Comparison of ENCODE assay signal across 14 mouse cellular contexts in the genomic region with DNA sequence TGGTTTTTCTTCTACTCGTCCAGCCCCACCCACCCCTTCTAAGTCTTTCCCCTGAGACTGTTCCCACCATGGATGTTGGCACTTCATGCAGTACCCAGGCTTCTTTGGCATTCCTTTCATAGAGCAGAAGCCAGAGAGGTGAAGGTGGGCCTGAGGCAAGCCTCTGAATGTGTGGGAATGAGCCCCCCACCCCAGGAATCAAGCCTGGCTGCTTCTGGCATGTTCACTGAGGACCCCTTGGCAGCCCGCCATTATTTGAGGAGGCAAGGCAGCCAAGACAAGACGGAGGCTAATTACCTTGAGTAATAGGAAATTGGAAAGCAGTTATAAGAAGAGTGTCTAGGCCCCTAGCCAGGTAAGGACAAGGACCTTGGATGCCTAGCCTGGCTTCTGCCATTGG.
DNase-seq lines count a peak whose midpoint lies in the region; ATAC-seq and TF ChIP-seq lines count a peak whose summit lies in the region.
"Had no signal": no experiment of that assay in that cellular context is flagged by ENCODE, and none has a peak within 500 bp of the region (broad histone marks: within the 10 kb centered on the region; RNA-seq: fewer than 3 reads in every experiment).

No protein-coding gene starts in this region.

- H3K4me3 ChIP-seq in hindbrain, embryonic 13.5 days: no peak overlapping the region
- H3K4me3 ChIP-seq in hindbrain, embryonic 12.5 days: no peak overlapping the region
- H3K4me3 ChIP-seq in limb, embryonic 13.5 days: no peak overlapping the region
- no peak overlapping the region for H3K4me3 ChIP-seq in limb, embryonic 10.5 days
- H3K4me3 ChIP-seq in limb, embryonic 14.5 days (replicated peaks; ENCODE audit: low read length): no peak overlapping the region

- peak; percentile 28; the same call in 1 of the 2 replicates for ATAC-seq in hindbrain, embryonic 13.5 days (ENCODE audit: low FRiP score)
- no peak for ATAC-seq in hindbrain, embryonic 12.5 days (ENCODE audit: low FRiP score)
- peak; percentile 67; the same call in 1 of the 2 replicates for ATAC-seq in limb, embryonic 13.5 days (ENCODE audit: low FRiP score, low read depth)
- no peak for ATAC-seq in limb, embryonic 14.5 days (ENCODE audit: low FRiP score, low read depth)

- H3K4me1 ChIP-seq in hindbrain, embryonic 13.5 days (replicated peaks): no peaks in the 10 kb centered on the region
- H3K4me1 ChIP-seq in hindbrain, embryonic 12.5 days: no peaks in the 10 kb centered on the region
- peaks cover 8% of the 10 kb centered on the region for H3K4me1 ChIP-seq in limb, embryonic 13.5 days
- H3K4me1 ChIP-seq in limb, embryonic 10.5 days: no peaks in the 10 kb centered on the region
- peaks cover 8% of the 10 kb centered on the region; the same call in 1 of the 2 replicates for H3K4me1 ChIP-seq in limb, embryonic 14.5 days (ENCODE audit: control insufficient read depth, insufficient read depth, low read length)

- H3K9me3 ChIP-seq in hindbrain, embryonic 13.5 days: no peaks in the 10 kb centered on the region
- H3K9me3 ChIP-seq in hindbrain, embryonic 12.5 days (replicated peaks): no peaks in the 10 kb centered on the region
- H3K9me3 ChIP-seq in limb, embryonic 13.5 days: no peaks in the 10 kb centered on the region
- H3K9me3 ChIP-seq in limb, embryonic 10.5 days (replicated peaks): no peaks in the 10 kb centered on the region
- no peaks in the 10 kb centered on the region for H3K9me3 ChIP-seq in limb, embryonic 14.5 days (ENCODE audit: control insufficient read depth, low read length)

- H3K9ac ChIP-seq in hindbrain, embryonic 13.5 days: no peak overlapping the region
- H3K9ac ChIP-seq in hindbrain, embryonic 12.5 days: no peak overlapping the region
- no peak overlapping the region for H3K9ac ChIP-seq in limb, embryonic 13.5 days
- no peak overlapping the region for H3K9ac ChIP-seq in limb, embryonic 14.5 days (ENCODE audit: low read depth, low read length, severe bottlenecking)

- H3K4me2 ChIP-seq in hindbrain, embryonic 13.5 days: no peak overlapping the region
- no peak overlapping the region for H3K4me2 ChIP-seq in hindbrain, embryonic 12.5 days (replicated peaks)
- H3K4me2 ChIP-seq in limb, embryonic 13.5 days (replicated peaks): no peak overlapping the region
- no peak overlapping the region for H3K4me2 ChIP-seq in limb, embryonic 14.5 days (replicated peaks; ENCODE audit: low read depth, low read length, severe bottlenecking)

- H3K27me3 ChIP-seq in hindbrain, embryonic 13.5 days: no peaks in the 10 kb centered on the region
- no peaks in the 10 kb centered on the region for H3K27me3 ChIP-seq in hindbrain, embryonic 12.5 days
- H3K27me3 ChIP-seq in limb, embryonic 13.5 days: no peaks in the 10 kb centered on the region
- H3K27me3 ChIP-seq in limb, embryonic 10.5 days (ENCODE audit: low read depth, poor library complexity, severe bottlenecking): no peaks in the 10 kb centered on the region
- no peaks in the 10 kb centered on the region for H3K27me3 ChIP-seq in limb, embryonic 14.5 days (ENCODE audit: control insufficient read depth, insufficient read depth, low read length)

- no peak for TF ChIP-seq POLR2A in limb, embryonic 14.5 days (IDR thresholded peaks at IDR 0.05; ENCODE audit: borderline replicate concordance, extremely low read depth, insufficient read depth, insufficient read length)

- no peak for DNase-seq in limb, embryonic 10.5 days (ENCODE audit: low spot score)
- peak; percentile 18 for DNase-seq in right cerebral cortex, postnatal 4 days
- no peak for DNase-seq in right cerebral cortex, adult 2 months (ENCODE audit: low spot score in 2 of 2)
- peak; percentile 57 for DNase-seq in limb, embryonic 14.5 days (ENCODE audit: low spot score)
- no peak for DNase-seq in frontal cortex, adult 2 months (ENCODE audit: extremely low spot score in 1 of 2, low spot score in 1 of 2)
- DNase-seq: adrenal gland, postnatal 10 days; cerebellum, adult 8-10 months; layer of hippocampus, postnatal 36 days; lung, adult 2 months; thymus, postnatal 36 days had no signal

- H3K36me3 ChIP-seq in hindbrain, embryonic 13.5 days: no peaks in the 10 kb centered on the region
- no peaks in the 10 kb centered on the region for H3K36me3 ChIP-seq in hindbrain, embryonic 12.5 days
- H3K36me3 ChIP-seq in limb, embryonic 13.5 days: no peaks in the 10 kb centered on the region
- H3K36me3 ChIP-seq in limb, embryonic 10.5 days: no peaks in the 10 kb centered on the region
- H3K36me3 ChIP-seq in limb, embryonic 14.5 days (ENCODE audit: control insufficient read depth, insufficient read depth, low read length): no peaks in the 10 kb centered on the region

- H3K27ac ChIP-seq in hindbrain, embryonic 13.5 days: no peak overlapping the region
- H3K27ac ChIP-seq in hindbrain, embryonic 12.5 days: no peak overlapping the region
- H3K27ac ChIP-seq in limb, embryonic 13.5 days: no peak overlapping the region
- no peak overlapping the region for H3K27ac ChIP-seq in limb, embryonic 10.5 days
- no peak overlapping the region for H3K27ac ChIP-seq in limb, embryonic 14.5 days (replicated peaks; ENCODE audit: low read depth, low read length)
- H3K27ac ChIP-seq: stomach, postnatal 0 days had no signal

- WGBS in hindbrain, embryonic 13.5 days: 74% methylated on average over 3 of the region's 3 CpGs
- 72% methylated on average over 3 of the region's 3 CpGs for WGBS in hindbrain, embryonic 12.5 days
- 52% methylated on average over 3 of the region's 3 CpGs for WGBS in limb, embryonic 13.5 days
- WGBS in limb, embryonic 10.5 days: 85% methylated on average over 3 of the region's 3 CpGs
- 36% methylated on average over 3 of the region's 3 CpGs for WGBS in limb, embryonic 14.5 days

Comparison
In these comparisons a context has a peak if more than half of its experiments do, and no peak if none do; other contexts are left out.
1. ATAC-seq: peak in hindbrain, embryonic 13.5 days (single experiment) and limb, embryonic 13.5 days (single experiment); none in hindbrain, embryonic 12.5 days (single experiment) and limb, embryonic 14.5 days (single experiment).
2. DNase-seq: peak in right cerebral cortex, postnatal 4 days (single experiment) and limb, embryonic 14.5 days (single experiment); none in limb, embryonic 10.5 days (single experiment), right cerebral cortex, adult 2 months (0 of 2) and frontal cortex, adult 2 months (0 of 2).